Mouse (Mus musculus): ENCODE data around the gene Inpp5d. TPM values are rescaled to one million over a fixed set of nuclear protein-coding genes. Genes with fewer than 3 reads are reported as not detected.
A peak's percentile ranks its signal among the peaks of the same experiment; 100 is the strongest.

Inpp5d gene
- total RNA-seq, 2 experiments from 2014 or later = 14.1 to 17.8 TPM

DNA sequence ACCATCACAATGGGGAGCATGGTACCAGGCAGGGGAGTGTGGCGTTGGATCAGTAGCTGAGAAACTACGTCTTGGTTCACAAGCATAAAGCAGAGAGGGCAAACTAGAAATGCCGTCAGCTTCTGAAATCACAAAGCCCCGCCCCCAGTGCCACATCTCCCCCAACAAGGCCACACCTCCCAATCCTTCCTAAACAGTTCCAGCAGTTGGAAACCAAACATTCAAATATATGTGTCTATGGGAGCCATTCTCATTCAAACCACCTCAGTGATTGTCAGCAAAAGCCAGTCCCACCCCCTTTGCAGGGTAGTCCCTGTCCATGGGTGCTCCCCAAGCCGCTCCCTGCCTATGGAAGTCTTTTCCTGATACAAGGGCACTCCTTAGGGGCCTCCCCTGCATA is 64.0 kb downstream of the Inpp5d start:
- DNase-seq (ENCODE audit: extremely low spot score in 1 of 2, low spot score in 2 of 2) = no peak
- intact Hi-C loops (cut with DNase I) = no loop called here

DNA sequence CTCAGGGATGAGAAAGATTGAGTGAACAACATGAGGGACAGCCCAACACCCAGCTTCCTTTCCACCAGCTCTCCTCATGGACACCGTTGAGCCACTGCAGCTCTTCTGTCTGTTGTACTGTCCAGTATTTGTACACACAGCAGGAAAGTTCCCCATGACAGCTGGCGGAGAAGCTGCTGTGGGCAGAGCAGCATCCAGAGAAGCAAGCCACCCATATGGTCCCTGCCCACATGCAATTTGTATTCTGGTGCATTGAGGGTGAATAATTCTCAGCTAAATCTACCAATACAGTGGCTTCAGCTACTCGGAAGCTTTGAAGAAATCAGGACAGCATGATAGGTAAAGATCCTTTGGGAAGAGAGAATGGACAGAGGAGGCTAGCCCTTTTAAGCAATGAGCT is 64.7 kb downstream of the Inpp5d start:
- DNase-seq (ENCODE audit: extremely low spot score in 1 of 2, low spot score in 2 of 2) = peak in 1 of 2 experiments; percentile 35
- intact Hi-C loops (cut with DNase I) = no loop called here

DNA sequence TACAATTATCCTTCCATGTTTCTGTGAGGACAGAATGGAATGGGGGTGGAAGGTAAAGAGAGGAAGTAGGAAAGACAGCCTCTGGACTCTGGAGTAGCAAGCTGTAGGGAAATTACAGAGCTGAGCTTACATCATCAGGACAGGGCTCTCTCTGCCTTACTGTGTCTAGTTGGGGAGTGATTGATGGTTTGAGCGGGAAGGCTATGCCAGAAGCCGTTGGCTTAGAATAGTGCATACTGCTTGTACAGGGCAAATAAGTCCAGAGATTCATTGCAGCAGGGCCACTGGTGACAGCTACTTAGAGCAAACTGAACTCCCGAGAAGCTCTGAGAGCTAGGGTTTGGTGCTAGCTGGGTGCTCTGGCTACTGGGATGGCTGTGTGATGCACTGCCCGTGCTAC is 66.2 kb downstream of the Inpp5d start:
- no peak for DNase-seq (ENCODE audit: extremely low spot score in 1 of 2, low spot score in 2 of 2)
- intact Hi-C loops (cut with DNase I) = no loop called here

DNA sequence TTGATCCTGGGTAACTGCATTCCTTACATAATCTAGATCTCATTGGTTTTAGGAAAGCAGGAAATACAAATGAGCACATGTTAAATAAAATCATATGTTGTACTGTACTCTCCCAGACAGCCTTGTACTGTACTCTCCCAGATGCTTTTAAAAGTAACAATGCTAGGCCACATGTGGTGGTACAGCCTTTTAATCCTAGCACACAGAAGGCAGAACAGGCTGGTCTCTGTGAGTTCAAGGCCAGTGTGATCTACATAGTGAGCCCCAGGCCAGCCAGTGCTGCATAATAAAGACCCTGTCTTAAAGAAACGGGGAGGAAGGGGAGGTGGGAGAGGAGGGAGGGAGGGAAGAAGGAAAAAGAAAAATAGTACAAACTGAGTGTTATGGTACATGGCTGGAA is 66.9 kb downstream of the Inpp5d start:
- intact Hi-C loops (cut with DNase I) = no loop called here
- DNase-seq (ENCODE audit: extremely low spot score in 1 of 2, low spot score in 2 of 2) = no peak

DNA sequence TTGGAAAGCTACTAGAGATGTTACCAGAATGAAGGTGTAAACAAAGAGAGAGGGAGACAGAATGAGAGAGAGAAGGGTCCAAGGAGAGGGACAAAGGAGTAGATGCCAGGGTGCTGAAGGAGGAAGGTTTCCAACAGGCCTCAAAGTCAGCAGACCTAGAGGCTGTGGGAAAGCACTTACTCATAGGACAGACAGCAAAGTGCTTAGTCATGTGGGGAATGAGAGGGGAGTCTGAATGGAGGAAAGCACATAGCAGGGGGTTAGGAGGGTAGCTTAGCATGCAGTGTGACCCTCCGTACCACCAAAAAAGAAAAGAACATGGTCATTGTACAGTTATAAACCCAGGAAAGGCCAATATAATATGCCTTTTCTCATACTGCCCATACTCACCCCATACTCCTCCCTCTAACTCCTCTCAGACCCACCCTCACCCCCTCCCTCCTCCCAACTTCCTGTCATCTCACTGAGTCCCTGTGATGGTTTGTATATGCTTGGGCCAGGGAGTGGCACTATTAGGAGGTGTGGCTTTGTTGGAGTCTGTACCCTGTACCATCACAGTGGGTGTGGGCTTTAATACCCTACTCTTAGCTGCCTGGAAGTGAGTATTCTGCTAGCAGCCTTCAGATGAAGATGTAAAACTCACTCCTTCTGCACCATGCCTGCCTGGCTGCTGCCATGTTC is 69.7 kb downstream of the Inpp5d start:
- DNase-seq (ENCODE audit: extremely low spot score in 1 of 2, low spot score in 2 of 2) = no peak
- intact Hi-C loops (cut with DNase I) = no loop called here

DNA sequence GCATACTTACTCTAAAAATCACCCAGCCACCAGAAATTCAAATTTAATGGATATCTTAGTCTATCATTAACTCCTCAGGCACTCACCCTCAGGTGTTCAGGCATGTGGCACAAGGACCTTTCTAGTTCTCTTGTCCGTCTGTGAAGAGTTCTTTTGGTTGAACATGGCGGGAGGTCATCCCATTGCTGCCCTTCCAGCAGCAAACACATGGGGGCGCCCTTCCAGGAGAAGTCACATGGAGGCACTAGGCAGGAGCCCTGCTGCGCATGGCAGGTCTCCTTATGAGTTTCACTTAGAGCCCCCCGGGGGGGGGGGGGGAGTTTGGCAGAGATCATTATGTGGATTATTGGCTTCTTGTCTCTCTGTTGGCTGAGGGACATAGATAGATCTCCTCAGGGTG is 76.2 kb downstream of the Inpp5d start:
- intact Hi-C loops (cut with DNase I) = no loop called here
- DNase-seq (ENCODE audit: extremely low spot score in 1 of 2, low spot score in 2 of 2) = no peak

DNA sequence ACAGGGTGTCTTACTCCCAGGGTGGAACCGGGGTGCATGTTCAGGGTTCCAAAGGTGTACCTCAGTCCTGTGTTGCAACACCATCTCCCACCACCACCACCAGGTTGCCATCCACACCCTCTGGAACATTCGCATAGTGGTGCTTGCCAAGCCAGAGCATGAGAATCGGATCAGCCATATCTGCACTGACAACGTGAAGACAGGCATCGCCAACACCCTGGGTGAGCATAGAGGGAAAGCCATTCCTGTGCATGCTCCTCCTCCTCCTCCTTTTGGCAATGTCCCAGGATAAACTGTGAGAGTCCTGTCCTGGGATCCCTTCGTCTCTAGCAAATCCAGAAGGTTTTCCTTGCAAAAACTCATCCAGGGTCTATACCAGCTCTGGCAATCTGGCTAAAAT is 77.9 kb downstream of the Inpp5d start:
- intact Hi-C loops (cut with DNase I) = no loop called here
- no peak for DNase-seq (ENCODE audit: extremely low spot score in 1 of 2, low spot score in 2 of 2)

DNA sequence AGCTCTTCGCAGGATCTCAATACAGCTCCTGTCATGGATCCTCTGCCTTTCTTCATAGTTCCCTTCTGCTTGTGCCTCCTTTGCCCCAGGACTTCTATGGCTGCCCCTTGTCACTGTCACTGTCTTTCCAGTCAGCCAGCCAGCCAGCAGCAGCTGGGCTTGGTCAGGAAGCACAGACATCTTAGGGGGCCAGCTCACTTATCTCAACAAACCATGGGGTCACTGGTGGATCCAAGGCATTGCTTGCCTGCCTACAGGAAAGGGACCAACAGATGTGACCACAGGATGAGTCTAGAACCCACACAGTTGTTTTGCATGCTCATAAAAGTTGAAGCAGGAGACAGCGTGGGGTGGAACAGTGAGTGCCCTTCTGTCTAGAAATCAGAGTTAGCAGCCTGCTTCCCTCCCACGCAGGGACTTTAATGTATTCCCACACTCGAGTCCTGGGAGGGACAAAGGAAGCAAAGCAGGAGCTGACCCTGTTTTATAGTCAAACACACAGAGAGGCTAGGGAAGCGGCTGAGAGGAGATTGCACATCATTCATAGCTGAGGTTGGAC is 79.9 kb downstream of the Inpp5d start:
- DNase-seq (ENCODE audit: extremely low spot score in 1 of 2, low spot score in 2 of 2) = no peak

DNA sequence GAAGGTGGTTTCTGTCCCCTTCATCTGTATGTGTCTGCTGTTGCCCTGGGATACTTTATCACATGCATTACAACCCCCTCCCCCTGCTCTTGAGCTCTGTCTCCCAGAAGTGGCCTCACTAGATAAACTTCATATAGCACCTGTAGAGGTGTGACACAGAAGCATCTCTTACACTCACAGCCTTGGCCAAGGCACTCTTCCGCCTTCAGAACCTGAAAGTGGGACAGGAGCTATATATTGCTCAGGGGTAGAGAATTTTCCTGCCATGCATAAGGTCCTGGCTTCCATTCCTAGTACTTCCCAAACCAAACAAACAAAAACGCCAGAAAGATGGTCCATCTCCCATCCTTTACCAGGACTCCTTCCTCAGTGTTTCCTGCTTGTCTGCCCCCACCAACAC is 84.1 kb downstream of the Inpp5d start:
- DNase-seq (ENCODE audit: extremely low spot score in 1 of 2, low spot score in 2 of 2) = no peak
- intact Hi-C loops (cut with DNase I) = no loop called here

More for the DNA sequence above, 79.9 kb downstream of the Inpp5d start:
- intact Hi-C loops (cut with DNase I) = no loop called here

DNA sequence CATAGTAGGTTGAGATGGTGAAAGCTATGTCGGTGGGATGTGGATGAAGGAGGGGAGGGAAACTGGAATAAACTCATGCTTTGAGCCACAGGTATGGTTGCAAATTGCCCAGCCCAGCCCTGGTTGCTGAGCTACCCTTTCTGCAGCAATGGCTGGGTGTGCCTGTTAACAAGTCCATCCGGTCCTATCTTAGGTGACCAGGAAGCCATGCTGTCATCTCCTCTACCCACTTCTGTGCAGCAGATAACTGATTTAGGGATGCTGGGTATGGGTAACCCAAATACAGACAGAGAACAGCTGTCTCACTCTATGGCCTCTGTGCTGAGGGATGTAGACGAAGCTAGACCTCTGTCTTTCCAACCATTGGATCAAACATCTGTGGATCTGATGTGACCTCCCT is 86.2 kb downstream of the Inpp5d start:
- no peak for DNase-seq (ENCODE audit: extremely low spot score in 1 of 2, low spot score in 2 of 2)
- intact Hi-C loops (cut with DNase I) = no loop called here

DNA sequence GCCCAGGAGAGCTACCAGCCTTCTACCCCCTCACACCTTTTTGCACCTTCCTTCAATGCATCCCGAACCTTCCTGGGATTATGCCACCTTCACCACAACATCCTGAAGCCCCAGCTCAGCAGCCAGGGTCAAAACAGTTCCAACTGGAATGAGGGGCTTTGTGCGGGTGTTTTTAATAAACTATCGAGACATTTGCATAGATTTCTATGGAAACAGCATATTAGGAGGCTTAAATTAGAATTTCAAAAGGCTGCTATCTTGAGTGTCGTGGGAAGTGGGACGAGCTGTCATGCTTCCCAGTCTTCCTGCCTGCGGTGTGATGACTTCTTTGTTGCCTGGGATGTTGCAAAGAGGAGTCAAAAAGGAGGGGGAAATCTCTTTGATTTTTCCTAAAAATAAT is 88.9 kb downstream of the Inpp5d start:
- intact Hi-C loops (cut with DNase I) = no loop called here
- DNase-seq (ENCODE audit: extremely low spot score in 1 of 2, low spot score in 2 of 2) = peak in 1 of 2 experiments; percentile 75

DNA sequence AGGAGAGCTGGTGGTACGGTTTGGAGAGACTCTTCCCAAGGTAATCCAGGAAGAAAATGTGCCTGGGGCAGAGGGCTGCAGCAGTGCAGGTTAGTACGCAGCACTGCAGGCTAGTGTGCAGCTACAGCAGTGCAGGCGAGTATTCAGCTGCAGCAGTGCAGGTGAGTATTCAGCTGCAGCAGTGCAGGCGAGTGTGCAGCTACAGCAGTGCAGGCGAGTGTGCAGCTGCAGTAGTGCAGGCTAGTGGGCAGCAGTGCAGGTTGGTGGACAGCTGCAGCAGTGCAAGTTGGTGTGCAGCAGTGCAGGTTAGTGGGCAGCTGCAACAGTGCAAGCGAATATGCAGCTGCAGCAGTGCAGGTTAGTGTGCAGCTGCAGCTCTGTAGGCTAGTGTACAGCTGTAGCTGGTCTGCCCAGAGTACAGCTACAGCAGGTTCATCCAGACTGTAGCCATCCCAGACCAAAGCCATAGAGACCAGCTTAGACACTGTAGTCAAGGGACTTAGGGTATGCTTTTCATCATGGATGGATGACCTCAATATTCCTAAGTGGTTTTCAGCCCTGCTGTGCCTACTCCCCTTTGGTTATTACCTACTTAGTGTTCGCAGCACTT is 89.7 kb downstream of the Inpp5d start:
- no peak for DNase-seq (ENCODE audit: extremely low spot score in 1 of 2, low spot score in 2 of 2)
- intact Hi-C loops (cut with DNase I) = no loop called here

DNA sequence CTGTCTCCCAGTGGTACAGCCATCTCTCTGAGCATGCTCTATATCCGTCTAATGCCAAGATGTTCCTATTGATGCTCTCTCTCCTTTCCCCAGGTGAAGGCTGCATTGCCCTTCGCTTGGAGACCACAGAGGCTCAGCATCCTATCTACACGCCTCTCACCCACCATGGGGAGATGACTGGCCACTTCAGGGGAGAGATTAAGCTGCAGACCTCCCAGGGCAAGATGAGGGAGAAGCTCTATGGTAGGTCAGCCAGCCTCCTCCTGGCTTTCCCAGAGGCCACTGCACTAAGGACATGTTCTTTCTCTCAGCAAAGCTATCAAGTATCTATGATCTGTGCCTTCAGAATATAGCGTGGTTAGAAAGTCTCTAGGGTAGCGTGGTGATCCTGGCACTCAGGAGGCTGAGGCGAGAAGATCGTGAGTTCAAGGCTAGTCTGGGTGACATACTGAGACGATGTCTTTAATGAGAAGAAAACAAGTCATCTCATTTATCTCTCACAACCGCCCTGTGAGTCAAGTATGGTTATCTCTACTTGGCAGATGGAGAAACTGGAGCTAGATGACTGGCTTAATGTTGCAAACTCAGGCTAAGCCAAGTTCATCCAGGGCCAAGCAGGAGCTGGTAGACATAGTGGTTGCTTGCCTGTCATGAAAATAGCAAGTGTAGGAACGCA is 92.0 kb downstream of the Inpp5d start:
- intact Hi-C loops (cut with DNase I) = no loop called here
- no peak for DNase-seq (ENCODE audit: extremely low spot score in 1 of 2, low spot score in 2 of 2)

DNA sequence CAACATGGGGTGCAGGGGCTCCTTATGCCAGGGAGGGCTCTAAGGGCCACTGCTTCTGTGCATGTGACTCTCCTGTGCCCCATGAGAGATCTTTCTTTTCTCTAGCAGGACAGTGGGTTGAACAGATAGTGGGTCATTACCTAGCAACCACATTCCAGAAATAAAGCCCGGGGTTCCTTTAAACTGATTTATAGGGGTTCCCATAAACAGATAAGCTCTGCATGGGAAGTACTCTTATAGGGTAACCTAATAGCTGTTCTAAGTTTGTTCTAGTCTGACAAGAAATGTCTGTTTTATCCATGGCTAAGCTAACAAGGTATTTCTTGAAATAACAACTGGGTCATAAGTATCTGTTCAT is 92.5 kb downstream of the Inpp5d start:
- intact Hi-C loops (cut with DNase I) = no loop called here
- no peak for DNase-seq (ENCODE audit: extremely low spot score in 1 of 2, low spot score in 2 of 2)

DNA sequence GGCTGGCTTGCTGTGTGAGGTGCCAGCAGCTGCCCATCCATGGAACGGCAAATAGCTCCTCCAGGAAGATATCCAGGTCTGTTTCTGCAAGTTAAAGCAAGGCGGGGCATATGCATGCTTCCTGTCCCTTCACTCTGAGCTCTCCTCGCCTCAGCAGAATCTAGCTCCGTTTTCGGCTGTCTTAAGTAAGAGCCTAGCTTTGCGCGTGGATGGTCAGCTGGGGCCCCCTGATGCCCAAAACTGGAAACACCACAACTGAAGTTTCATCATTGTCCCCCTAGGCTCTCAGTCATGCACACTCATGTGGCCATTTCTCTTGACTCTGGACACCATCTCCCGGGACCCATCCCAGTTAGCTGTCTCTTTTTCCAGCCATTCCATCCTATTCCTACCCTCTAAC is 101.3 kb downstream of the Inpp5d start:
- DNase-seq (ENCODE audit: extremely low spot score in 1 of 2, low spot score in 2 of 2) = peak; percentile 48 to 60
- intact Hi-C loops (cut with DNase I) = loop anchor here (5.0 kb wide), 1 partner anchor 244 kb away; no protein-coding TSS in a partner anchor

DNA sequence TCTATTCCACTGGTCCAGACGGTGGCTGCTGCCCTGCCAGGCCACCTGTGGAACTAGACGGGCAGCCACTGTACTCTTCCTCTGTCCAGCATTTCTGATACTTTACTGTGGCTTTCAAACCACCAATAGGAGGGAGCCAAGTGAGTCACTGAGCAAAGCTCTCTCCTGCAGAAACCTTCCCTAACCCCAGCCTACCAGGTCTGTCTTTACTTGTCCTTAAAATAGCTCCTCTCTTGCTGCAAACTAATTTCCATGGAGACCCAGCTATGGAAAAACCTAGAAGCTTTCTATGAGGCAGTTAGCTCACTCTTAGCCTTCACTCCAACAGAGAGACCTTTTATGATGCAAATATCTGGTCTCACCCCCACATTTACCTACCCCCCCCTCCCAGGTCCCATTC is 102.0 kb downstream of the Inpp5d start:
- intact Hi-C loops (cut with DNase I) = loop anchor here (5.0 kb wide), 1 partner anchor 245 kb away; no protein-coding TSS in a partner anchor

DNA sequence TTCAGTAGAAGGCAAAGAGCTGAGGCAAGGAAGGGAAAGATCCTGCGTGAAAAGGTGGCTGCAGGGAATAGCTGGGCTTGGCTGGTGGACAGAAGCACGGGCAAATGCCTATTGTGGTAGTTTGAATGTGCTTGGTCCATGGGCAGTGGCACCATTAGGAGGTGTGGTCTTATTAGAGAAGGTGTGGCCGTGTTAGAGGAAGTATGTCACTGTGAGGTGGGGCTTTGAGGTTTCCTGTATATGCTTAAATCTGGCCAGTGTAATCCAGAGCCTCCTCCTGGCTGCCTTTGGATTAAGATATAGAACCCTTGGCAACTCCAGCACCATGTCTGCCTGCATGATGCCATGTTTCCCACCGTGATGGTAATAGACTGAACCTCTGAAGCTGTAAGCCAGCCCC is 103.2 kb downstream of the Inpp5d start:
- intact Hi-C loops (cut with DNase I) = loop anchor here (5.0 kb wide), 1 partner anchor 246 kb away; no protein-coding TSS in a partner anchor
- DNase-seq (ENCODE audit: extremely low spot score in 1 of 2, low spot score in 2 of 2) = no peak

More for the DNA sequence above, 102.0 kb downstream of the Inpp5d start:
- DNase-seq (ENCODE audit: extremely low spot score in 1 of 2, low spot score in 2 of 2) = no peak

DNA sequence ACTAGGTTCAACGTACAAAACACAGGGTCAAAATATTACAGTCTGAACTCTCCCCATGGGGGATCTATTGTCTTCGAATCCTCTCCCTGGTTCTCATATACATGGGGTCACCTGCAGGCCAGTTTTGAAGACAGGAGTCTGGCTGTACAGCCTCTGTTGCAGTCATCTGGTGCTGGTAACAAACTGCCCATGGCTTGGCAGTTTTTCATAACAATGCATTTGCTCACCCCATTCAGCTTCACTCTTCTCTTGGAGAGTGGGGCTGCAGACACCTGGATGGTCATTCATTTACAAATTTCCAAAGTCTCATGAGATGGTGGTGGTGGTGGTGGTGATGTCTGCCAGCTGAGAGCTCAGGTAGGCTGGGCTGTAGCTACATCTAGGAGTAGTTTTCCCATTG is 109.0 kb downstream of the Inpp5d start:
- intact Hi-C loops (cut with DNase I) = no loop called here
- DNase-seq (ENCODE audit: extremely low spot score in 1 of 2, low spot score in 2 of 2) = no peak

DNA sequence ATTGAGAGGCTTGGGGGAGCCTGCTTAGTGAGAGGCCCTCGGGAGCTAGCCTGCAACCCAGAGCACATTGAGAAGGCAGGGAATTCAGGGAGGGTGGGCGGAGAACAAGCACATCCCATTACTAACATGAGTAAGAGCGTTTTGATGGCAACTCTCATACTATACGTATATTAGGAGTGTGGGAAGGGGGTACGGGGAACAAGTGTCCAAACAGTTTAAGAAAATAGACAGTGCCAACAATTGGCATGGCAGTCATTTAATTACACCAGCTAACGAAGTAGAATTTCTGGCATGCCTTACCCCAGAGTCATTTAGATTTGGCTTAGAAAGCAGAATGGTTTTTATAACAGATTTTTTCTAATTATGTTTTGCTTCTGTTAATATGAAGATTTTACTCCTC is 109.7 kb downstream of the Inpp5d start:
- intact Hi-C loops (cut with DNase I) = no loop called here
- DNase-seq (ENCODE audit: extremely low spot score in 1 of 2, low spot score in 2 of 2) = no peak

DNA sequence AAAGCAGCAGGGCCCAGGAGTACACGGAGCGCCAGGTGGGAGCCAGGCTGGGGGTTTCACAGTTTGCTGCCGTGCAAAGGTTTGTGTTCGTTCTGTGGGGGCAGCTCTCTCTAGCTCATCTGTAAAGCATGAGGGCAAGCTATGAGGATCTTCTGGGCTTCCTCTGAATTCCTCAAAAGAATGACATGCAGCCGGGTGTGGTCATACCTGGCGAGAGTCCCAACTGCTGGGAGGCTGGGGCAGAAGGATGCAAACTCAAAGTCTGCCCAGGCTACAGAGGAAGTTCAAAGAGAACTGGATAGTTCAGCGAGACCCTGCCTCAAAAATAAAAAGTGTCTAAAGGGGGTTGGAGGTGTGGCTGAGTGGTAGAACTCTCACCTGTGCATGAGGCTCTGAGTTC is 110.2 kb downstream of the Inpp5d start:
- DNase-seq (ENCODE audit: extremely low spot score in 1 of 2, low spot score in 2 of 2) = no peak
- intact Hi-C loops (cut with DNase I) = no loop called here
